Mouse (Mus musculus): ENCODE data around the gene Rnaseh2b.

- TF ChIP-seq CTCF (conservative IDR thresholded peaks at IDR 0.05; ENCODE audit: low read length): no peak
- TF ChIP-seq NANOG (IDR thresholded peaks at IDR 0.05; ENCODE audit: borderline replicate concordance, low read length): no peak
- TF ChIP-seq POU5F1 (IDR thresholded peaks at IDR 0.05; ENCODE audit: borderline replicate concordance, low read length): no peak
Observed at GRCm38 (mm10) chr14:62347103-62347502, 54.7 kb downstream of the Rnaseh2b start.

Measured in E14TG2a.4 (cell line).